8 mouse cellular contexts compared by ENCODE assay signal in genomic region chr4:59549175-59549976, GRCm38 (mm10). TPM values are rescaled to one million over a fixed set of nuclear protein-coding genes. Genes with fewer than 3 reads are reported as not detected.
DNase-seq lines count a peak whose midpoint lies in the region; ATAC-seq lines count a peak whose summit lies in the region.

Ptbp3 (minus strand) TSS chr4:59549364.

- peak within 1 kb of the TSS; percentile 94 for H3K27ac ChIP-seq in hindbrain, embryonic 16.5 days (ENCODE audit: low read depth, low read length)
- H3K27ac ChIP-seq in macrophage: peak within 1 kb of the TSS; percentile 87

- ATAC-seq in hindbrain, embryonic 16.5 days: peak; percentile 94

- peak within 1 kb of the TSS; percentile 99 for H3K4me3 ChIP-seq in hindbrain, embryonic 16.5 days (ENCODE audit: low read length)
- peak within 1 kb of the TSS; percentile 81 for H3K4me3 ChIP-seq in macrophage (ENCODE audit: inconsistent target)

- under 1% methylated on average over 50 of the region's 83 CpGs for WGBS in hindbrain, embryonic 16.5 days
- under 1% methylated on average over 58 of the region's 83 CpGs for WGBS in macrophage (ENCODE audit: missing documents)

- H3K9ac ChIP-seq in hindbrain, embryonic 16.5 days (ENCODE audit: low read depth, low read length): peak within 1 kb of the TSS; percentile 92

- peak within 1 kb of the TSS; percentile 71 for H3K4me2 ChIP-seq in hindbrain, embryonic 16.5 days (ENCODE audit: low read length)

- H3K36me3 ChIP-seq in hindbrain, embryonic 16.5 days (ENCODE audit: control insufficient read depth, insufficient read depth, low read length): no peaks in the 10 kb centered on the region
- no peaks in the 10 kb centered on the region for H3K36me3 ChIP-seq in macrophage (ENCODE audit: inconsistent target)

- H3K4me1 ChIP-seq in hindbrain, embryonic 16.5 days (ENCODE audit: control insufficient read depth, insufficient read depth, low read depth, low read length): peaks cover 12% of the 10 kb centered on the region

- H3K27me3 ChIP-seq in hindbrain, embryonic 16.5 days (replicated peaks; ENCODE audit: control insufficient read depth, insufficient read depth, low read length): no peaks in the 10 kb centered on the region

- peak; percentile 79 for DNase-seq in WW6 (ENCODE audit: low read depth, low spot score)
- DNase-seq in cerebellum, postnatal 4 days (ENCODE audit: low spot score in 2 of 2): peak; percentile 81 to 95
- peak; percentile 80 for DNase-seq in gastrocnemius, adult 18-20 months (ENCODE audit: low spot score)
- peak; percentile 78 to 87 for DNase-seq in left cerebral cortex, adult 18-20 months (ENCODE audit: low spot score in 2 of 2)
- DNase-seq in right cerebral cortex, adult 18-20 months: peak; percentile 88
- peak; percentile 76 for DNase-seq in urinary bladder, postnatal 10 days (ENCODE audit: low spot score)

- peaks cover 41% of the 10 kb centered on the region for H3K79me2 ChIP-seq in macrophage (ENCODE audit: inconsistent target)

- no peaks in the 10 kb centered on the region for H3K9me3 ChIP-seq in hindbrain, embryonic 16.5 days (ENCODE audit: control insufficient read depth, low read length)

RNA-seq across cellular contexts. Expression of gene Ptbp3, which starts in this region (rescaled TPM):
- total RNA-seq in gastrocnemius, adult 18-20 months (2021): 1 to 10 TPM; 6.6 to 9.0 TPM
- polyA plus RNA-seq in hindbrain, embryonic 16.5 days (2015; fragmentation: Nextera tagmentation; extraction: Ambion mirVana): 14.5 and 19.7 TPM in 2 replicates
- total RNA-seq in left cerebral cortex, adult 18-20 months (2021): 10 to 100 TPM; 31.3 to 34.4 TPM
- 100 to 1,000 TPM; 141 to 413 (median 246) TPM for total RNA-seq in macrophage (2018; cell fraction: chromatin; rRNA removed)
- total RNA-seq in macrophage (2018; cell fraction: cytosol; rRNA removed): 100 to 1,000 TPM; 170 to 231 (median 203) TPM
- 100 to 1,000 TPM; 155 to 273 (median 205) TPM for total RNA-seq in macrophage (2018; cell fraction: nucleus; rRNA removed)
- 98.5 to 135 TPM (median 111 TPM) in 3 replicates for polyA plus RNA-seq in macrophage (2018)

Comparison
In these comparisons a context has a peak if more than half of its experiments do, and no peak if none do; other contexts are left out.
1. Peak in every context shown above with its lines: DNase-seq, ATAC-seq, H3K4me3 ChIP-seq and H3K27ac ChIP-seq.